Mouse (Mus musculus): ENCODE data around the gene Patj. TPM values are rescaled to one million over a fixed set of nuclear protein-coding genes. Genes with fewer than 3 reads are reported as not detected.

Patj gene
- polyA plus RNA-seq, 1 experiment from 2014 or later = 20.0 TPM

DNA sequence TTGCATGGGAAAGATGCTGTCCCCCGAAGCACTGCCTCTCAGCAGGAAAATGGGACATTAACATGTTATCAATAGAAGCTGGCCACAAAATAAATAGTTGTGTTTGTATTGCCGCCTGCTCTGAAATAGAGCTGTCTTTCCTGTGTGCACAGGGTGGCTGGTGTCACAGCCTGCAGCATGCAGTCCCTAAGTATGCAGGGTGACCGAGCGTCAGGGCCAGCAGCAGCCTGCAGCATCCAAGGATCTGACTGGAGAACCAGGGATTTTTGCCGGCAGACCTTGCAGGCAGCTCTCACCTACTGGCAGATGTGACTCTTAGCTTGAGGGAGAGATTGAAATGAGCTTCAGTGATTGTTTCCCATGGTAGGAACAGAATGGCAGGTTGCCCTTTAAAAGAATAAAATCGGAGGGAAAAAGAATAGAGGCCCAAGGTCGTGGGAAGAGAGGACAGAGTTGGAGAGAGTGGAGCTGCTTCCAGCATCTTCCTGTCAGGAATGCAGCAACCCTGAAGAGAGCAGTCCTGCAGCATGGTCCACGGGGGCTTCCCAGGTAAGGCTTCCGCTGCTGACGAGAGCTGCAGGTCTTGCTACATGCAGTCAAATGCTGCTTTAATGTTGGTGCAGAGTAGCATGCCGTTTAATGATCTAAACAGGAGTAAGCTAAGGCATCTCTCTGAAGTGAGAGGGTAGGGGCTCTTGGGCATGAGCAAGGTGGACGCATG is 151.0 kb downstream of the Patj start:
- DNase-seq (ENCODE audit: low spot score) = no peak
- Histone ChIP-seq H3K4me3 (no peak overlapping the region), H3K9me3 (replicated peaks) (no peaks in the 10 kb centered on the region), H3K4me1 (0 out of 2 replicates have a peak, but pooled peaks cover 3% of the 10 kb centered on the region), H3K27me3 (ENCODE audit: low read depth, poor library complexity, severe bottlenecking) (no peaks in the 10 kb centered on the region), H3K27ac (no peak overlapping the region), H3K36me3 (no peaks in the 10 kb centered on the region)
- WGBS = 71% methylated on average over 12 of the region's 12 CpGs

DNA sequence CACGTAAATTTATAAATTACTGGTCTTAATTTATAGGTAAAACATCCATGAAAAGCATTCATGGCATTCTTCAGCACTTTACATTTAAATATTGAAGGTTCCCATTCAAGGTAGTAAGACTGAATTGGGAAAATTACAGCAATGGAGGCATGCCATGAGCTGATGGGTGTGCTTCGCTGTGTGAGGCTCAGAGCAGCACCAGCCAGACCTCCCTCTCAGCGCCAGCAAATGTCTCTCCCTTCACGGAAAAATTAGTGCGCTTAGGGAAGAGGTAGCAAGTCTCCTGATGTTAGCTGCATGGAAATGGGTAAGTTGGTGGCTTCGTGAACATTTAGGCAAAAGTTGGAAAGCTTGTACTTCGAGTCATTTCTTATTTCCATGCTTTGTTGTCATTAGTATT is 153.9 kb downstream of the Patj start:
- H3K4me3 ChIP-seq = no peak overlapping the region
- no peak overlapping the region for H3K27ac ChIP-seq
- no peaks in the 10 kb centered on the region for H3K9me3 ChIP-seq (replicated peaks)
- H3K36me3 ChIP-seq = no peaks in the 10 kb centered on the region
- H3K4me1 ChIP-seq = 0 out of 2 replicates have a peak, but pooled peaks cover 3% of the 10 kb centered on the region
- no peaks in the 10 kb centered on the region for H3K27me3 ChIP-seq (ENCODE audit: low read depth, poor library complexity, severe bottlenecking)
- WGBS = 90% methylated on average over 7 of the region's 7 CpGs
- no peak for DNase-seq (ENCODE audit: low spot score)

DNA sequence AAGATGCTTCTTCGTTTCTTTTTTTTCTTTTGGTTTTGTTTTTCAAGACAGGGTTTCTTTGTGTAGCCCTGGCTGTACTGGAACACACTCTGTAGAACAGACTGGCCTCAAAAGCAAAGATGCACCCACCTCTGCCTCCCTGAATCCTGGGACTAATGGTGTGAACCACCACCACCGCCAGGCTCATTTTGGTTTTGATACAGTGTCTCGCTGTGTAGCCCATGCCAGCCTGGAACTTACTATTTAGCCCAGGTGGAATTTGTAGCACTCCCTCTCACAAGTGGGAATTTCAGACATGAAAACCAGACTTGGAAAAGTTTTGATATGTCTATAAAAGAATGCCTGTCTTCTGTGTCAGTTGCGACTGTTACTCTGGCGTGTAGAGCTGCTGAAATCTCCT is 154.5 kb downstream of the Patj start:
- H3K36me3 ChIP-seq = no peaks in the 10 kb centered on the region
- no peaks in the 10 kb centered on the region for H3K9me3 ChIP-seq (replicated peaks)
- no peak overlapping the region for H3K27ac ChIP-seq
- no peaks in the 10 kb centered on the region for H3K27me3 ChIP-seq (ENCODE audit: low read depth, poor library complexity, severe bottlenecking)
- 95% methylated on average over 5 of the region's 5 CpGs for WGBS
- no peak for DNase-seq (ENCODE audit: low spot score)
- no peak overlapping the region for H3K4me3 ChIP-seq
- 0 out of 2 replicates have a peak, but pooled peaks cover 3% of the 10 kb centered on the region for H3K4me1 ChIP-seq

DNA sequence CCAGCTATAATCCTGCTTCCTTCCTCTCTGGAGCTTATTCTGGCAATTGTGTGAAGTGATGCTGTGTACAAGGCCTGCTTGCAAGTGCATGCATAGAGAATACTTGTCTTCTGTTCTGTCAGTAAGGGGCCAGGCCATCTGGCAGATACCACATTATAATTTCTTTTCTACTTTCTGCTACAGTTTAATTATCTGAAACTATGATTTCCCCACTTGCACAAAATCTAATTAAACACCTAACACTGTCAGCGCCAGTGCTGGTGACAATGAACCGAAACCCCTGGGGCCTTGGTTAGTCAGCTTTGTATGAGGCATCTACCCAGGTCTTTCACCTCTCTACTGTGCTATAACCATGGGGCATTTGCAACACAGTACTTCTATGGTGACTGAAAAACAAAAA is 160.1 kb downstream of the Patj start:
- Histone ChIP-seq H3K27ac (no peak overlapping the region), H3K27me3 (ENCODE audit: low read depth, poor library complexity, severe bottlenecking) (no peaks in the 10 kb centered on the region), H3K4me3 (no peak overlapping the region), H3K9me3 (replicated peaks) (no peaks in the 10 kb centered on the region), H3K4me1 (peaks cover 6% of the 10 kb centered on the region), H3K36me3 (no peaks in the 10 kb centered on the region)
- 90% methylated on average over 2 of the region's 2 CpGs for WGBS
- DNase-seq (ENCODE audit: low spot score) = no peak

DNA sequence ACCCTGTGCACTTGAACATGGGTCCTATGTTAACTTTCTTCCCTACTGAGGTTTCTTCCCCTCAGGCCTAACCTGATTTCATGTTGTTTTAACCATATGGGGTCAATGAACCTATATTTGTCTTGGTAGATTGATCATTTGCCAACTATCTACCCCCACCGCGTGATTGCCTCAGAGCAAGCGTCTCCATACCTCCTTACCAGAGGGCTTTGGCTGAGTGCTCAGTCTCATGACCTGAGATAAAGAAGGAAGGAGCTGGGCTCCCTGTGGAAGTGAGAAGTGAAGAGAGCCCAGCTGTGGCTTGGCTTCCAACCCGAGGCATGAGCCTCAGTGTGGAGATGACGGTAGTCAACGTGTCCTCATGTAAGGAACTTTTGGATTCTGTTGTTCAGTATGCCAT is 160.9 kb downstream of the Patj start:
- Histone ChIP-seq H3K4me1 (peaks cover 8% of the 10 kb centered on the region), H3K9me3 (replicated peaks) (no peaks in the 10 kb centered on the region), H3K36me3 (no peaks in the 10 kb centered on the region), H3K27me3 (ENCODE audit: low read depth, poor library complexity, severe bottlenecking) (no peaks in the 10 kb centered on the region), H3K27ac (no peak overlapping the region), H3K4me3 (no peak overlapping the region)
- WGBS = 92% methylated on average over 6 of the region's 6 CpGs
- DNase-seq (ENCODE audit: low spot score) = no peak

DNA sequence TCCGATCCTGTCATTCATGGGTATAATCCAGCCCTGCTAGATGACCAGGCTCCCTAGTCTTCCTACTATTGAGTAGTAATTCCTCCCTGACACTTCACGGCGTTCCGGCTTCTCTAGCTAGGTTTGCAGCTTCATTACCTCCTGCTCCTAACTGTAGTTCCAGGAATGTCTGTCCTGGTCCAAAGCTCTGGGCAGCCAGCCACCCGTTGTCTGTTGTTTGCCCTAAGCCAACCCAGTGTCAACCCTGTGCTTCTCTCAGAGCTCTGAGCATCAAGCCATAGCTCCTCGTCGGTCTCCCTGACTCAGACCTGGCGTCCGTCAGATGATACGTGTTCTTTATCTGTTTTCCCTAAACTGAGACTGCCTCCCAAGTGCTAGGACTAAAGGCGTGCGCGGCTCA is 161.6 kb downstream of the Patj start:
- H3K27me3 ChIP-seq (ENCODE audit: low read depth, poor library complexity, severe bottlenecking) = no peaks in the 10 kb centered on the region
- DNase-seq (ENCODE audit: low spot score) = no peak
- H3K4me1 ChIP-seq = peaks cover 8% of the 10 kb centered on the region
- 95% methylated on average over 13 of the region's 13 CpGs for WGBS
- H3K4me3 ChIP-seq = no peak overlapping the region
- no peaks in the 10 kb centered on the region for H3K36me3 ChIP-seq
- no peak overlapping the region for H3K27ac ChIP-seq
- H3K9me3 ChIP-seq (replicated peaks) = no peaks in the 10 kb centered on the region

DNA sequence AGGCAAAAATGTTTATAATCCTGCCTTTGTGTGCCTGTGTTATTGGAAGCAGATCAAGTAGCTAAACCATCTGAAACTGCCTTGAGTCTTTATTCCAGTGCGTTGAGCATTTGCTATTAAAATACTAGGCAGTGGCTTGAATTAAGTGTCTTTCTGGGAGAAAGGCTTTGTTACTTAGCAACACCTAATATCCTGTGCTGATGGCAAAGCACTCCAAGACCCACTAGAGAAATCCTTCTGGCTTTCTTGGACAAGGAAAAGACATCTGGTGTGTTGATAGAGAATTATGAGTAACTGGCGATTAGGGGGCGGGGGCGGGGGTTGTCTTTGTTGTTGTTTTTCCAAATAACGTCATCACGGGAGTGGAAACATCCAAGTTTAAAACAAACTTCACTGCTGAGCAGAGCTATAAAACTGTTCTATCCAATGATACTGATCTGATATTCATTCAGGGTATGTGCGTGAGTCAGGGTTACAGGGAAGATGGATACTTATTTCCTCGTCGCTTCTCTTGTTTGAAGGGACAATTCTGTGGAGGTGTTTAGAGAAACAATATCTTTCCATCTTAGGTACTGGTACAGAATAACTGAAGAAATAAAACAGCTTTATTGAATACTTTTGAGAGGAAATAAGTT is 164.7 kb downstream of the Patj start:
- Histone ChIP-seq H3K27me3 (ENCODE audit: low read depth, poor library complexity, severe bottlenecking) (no peaks in the 10 kb centered on the region), H3K36me3 (no peaks in the 10 kb centered on the region), H3K4me1 (peaks cover 8% of the 10 kb centered on the region), H3K27ac (no peak overlapping the region), H3K9me3 (replicated peaks) (no peaks in the 10 kb centered on the region), H3K4me3 (no peak overlapping the region)
- WGBS = 83% methylated on average over 9 of the region's 9 CpGs
- no peak for DNase-seq (ENCODE audit: low spot score)

DNA sequence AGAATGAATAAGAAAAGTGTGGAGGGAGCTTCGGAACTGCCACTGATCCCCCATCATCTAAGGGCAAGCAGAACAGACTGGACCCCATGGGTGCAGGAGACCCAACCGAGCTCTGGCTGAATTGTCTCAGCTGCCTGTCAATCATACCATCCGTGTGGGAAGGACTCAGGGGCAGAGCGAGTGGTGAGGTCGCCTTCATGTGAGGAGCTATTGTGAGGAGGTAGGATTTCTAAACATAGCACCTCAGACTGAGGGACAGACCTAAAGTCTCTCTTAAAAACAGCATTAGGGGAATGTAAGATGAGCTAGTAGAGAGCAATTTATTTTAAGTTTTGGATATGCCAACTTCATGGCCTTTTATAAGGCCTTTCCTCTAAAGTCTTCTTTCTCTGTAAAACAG is 167.5 kb downstream of the Patj start:
- no peak for DNase-seq (ENCODE audit: low spot score)
- Histone ChIP-seq H3K9me3 (replicated peaks) (no peaks in the 10 kb centered on the region), H3K27ac (no peak overlapping the region), H3K27me3 (ENCODE audit: low read depth, poor library complexity, severe bottlenecking) (no peaks in the 10 kb centered on the region), H3K36me3 (no peaks in the 10 kb centered on the region), H3K4me1 (peaks cover 8% of the 10 kb centered on the region), H3K4me3 (no peak overlapping the region)
- 84% methylated on average over 5 of the region's 5 CpGs for WGBS

DNA sequence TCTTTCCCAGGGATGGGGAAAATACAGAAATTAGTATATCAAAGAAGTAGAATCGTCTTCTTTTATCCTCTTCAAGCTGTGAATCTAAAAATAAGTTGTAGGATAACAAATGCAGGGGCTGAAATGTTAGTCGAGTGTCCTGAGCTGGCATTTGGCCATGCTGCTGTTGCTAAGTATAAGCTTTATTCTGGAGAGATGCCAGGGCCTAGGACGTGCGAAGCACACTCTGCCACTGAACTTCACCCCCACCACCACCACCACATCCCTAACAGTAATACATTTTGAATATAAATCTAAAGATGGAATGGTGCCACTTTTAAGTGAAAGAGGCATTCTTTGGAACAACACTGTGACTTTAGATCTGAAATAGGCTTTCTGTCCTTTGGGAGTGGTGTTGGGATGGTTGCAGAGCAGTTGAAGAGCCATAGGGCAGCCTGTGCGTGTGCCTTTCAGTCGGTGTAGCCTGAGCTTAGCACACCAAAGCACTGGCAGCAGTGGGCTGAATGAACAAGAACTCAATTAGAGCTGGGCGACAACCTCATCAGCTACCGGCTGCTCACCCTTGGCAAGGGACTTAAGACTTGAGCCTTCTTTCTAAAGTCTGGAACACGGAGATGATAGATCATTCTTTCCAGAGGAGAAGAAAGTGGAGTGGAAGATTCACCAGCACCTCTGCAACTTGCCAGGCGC is 168.1 kb downstream of the Patj start:
- no peaks in the 10 kb centered on the region for H3K9me3 ChIP-seq (replicated peaks)
- H3K27me3 ChIP-seq (ENCODE audit: low read depth, poor library complexity, severe bottlenecking) = no peaks in the 10 kb centered on the region
- WGBS = 89% methylated on average over 10 of the region's 10 CpGs
- no peak for DNase-seq (ENCODE audit: low spot score)
- H3K4me3 ChIP-seq = no peak overlapping the region
- H3K36me3 ChIP-seq = no peaks in the 10 kb centered on the region
- no peak overlapping the region for H3K27ac ChIP-seq
- H3K4me1 ChIP-seq = peaks cover 8% of the 10 kb centered on the region

DNA sequence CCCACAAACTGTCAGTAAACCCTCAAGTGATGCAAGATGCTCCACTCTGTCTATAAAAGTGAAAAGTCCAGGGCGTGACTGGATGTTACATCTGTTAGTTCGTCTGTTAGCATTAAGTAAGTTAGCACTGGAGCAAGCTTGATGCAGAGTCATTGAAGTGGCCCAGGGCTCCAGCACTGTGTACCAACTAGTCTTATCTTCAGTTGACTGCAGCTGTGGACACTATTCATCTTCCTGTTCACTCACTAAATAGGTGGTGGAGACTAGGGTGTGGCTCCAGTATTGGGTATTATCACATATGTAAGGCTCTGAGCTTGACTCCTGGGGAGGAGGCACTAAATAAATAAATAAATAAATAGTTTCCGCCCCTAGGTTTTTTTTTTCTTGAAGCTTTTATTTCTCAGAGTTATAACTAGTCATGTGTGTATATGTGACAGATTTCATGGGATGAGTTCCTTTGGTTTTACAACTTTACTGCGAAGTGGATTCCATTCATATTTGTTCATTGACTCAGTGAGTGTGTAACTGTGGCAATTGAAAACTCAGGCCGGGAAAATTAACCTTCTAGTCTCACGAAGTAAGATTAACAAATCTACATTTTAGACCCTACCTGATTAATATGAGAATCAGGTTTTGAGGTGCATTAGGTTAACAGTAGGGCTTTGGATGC is 168.7 kb downstream of the Patj start:
- 90% methylated on average over 6 of the region's 6 CpGs for WGBS
- H3K9me3 ChIP-seq (replicated peaks) = no peaks in the 10 kb centered on the region
- H3K27ac ChIP-seq = no peak overlapping the region
- no peak for DNase-seq (ENCODE audit: low spot score)
- no peak overlapping the region for H3K4me3 ChIP-seq
- no peaks in the 10 kb centered on the region for H3K36me3 ChIP-seq
- peaks cover 8% of the 10 kb centered on the region for H3K4me1 ChIP-seq
- H3K27me3 ChIP-seq (ENCODE audit: low read depth, poor library complexity, severe bottlenecking) = no peaks in the 10 kb centered on the region

DNA sequence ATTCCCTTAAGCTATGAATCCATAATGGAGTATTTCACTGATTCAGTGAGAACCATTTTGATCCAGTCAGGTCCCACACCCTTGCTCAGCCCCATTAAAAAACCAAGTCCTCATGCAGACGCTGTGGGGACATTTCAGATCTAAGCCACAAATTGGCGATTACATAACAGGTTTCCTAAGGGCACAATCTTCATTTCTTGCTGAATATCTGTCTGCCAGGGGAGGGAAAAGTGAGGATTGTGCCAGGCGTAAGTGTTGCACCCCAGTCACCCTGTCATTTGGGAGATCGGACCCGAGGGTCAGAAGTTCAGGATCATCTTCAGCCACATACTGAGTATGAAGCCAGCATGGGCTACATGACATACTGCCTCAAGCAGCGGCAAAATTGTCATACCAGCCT is 171.2 kb downstream of the Patj start:
- 87% methylated on average over 6 of the region's 6 CpGs for WGBS
- Histone ChIP-seq H3K27ac (no peak overlapping the region), H3K9me3 (replicated peaks) (no peaks in the 10 kb centered on the region), H3K4me1 (no peaks in the 10 kb centered on the region), H3K4me3 (no peak overlapping the region), H3K36me3 (no peaks in the 10 kb centered on the region), H3K27me3 (ENCODE audit: low read depth, poor library complexity, severe bottlenecking) (no peaks in the 10 kb centered on the region)
- DNase-seq (ENCODE audit: low spot score) = no peak

DNA sequence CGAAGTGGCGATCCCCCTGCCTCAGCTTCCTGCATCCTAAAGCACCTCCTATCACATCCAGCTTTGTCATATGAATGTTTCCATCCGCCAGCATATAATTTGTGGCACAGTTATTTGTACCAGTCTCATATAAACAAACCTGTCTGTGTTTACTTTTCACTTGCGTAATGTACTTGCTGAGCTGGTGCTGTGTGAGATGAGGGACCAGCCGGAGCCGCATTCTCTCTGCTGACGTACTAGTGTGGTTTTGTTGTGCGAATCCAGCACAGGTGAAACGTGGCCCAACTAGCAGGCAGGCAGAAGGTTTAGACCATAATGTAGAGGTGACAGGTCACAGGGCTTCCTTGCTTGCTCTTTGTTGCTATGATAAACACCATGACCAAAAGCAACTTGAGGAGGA is 171.9 kb downstream of the Patj start:
- Histone ChIP-seq H3K4me1 (no peaks in the 10 kb centered on the region), H3K27me3 (ENCODE audit: low read depth, poor library complexity, severe bottlenecking) (no peaks in the 10 kb centered on the region), H3K9me3 (replicated peaks) (no peaks in the 10 kb centered on the region), H3K36me3 (no peaks in the 10 kb centered on the region), H3K27ac (no peak overlapping the region), H3K4me3 (no peak overlapping the region)
- WGBS = 93% methylated on average over 9 of the region's 9 CpGs
- DNase-seq (ENCODE audit: low spot score) = no peak

DNA sequence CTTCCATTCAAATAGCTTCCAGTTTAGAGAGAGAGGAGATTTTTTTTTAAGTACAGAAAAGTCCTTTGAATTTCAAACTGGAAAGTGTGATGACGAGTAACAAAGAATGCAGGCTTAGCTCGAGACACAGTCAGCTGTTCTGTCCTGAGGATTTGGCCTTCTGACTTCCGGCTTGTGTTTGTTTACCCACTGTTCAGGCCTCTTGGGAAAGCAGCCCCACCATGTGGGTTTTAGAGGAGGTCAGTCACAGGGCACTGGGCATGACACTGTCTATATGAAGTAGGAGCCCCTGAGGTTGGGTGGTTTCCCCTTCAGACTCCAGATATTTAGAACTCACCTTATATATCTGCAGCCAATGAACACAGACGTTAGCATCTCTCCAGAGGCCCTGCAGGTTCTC is 174.3 kb downstream of the Patj start:
- H3K4me3 ChIP-seq = no peak overlapping the region
- H3K4me1 ChIP-seq = no peaks in the 10 kb centered on the region
- no peak for DNase-seq (ENCODE audit: low spot score)
- H3K36me3 ChIP-seq = no peaks in the 10 kb centered on the region
- H3K9me3 ChIP-seq (replicated peaks) = no peaks in the 10 kb centered on the region
- WGBS = 62% methylated on average over 4 of the region's 4 CpGs
- no peak overlapping the region for H3K27ac ChIP-seq
- H3K27me3 ChIP-seq (ENCODE audit: low read depth, poor library complexity, severe bottlenecking) = no peaks in the 10 kb centered on the region

All from limb, embryonic 10.5 days (tissue).